Mouse (Mus musculus) brain, adult 10 weeks (tissue): ENCODE data around the gene Spon2. TPM values are rescaled to one million over a fixed set of nuclear protein-coding genes. Genes with fewer than 3 reads are reported as not detected.

Experiments
- polyA plus RNA-seq: library from polyadenylated mRNA; stranded (reverse); fragments of 350-450 nt; fragmentation: Illumina TruSeq; extraction: RNeasy Lipid Tissue Mini Kit (QIAGEN cat#74804); gene quantifications from one replicate; pipeline ENCODE4 v1.2.3, GENCODE M21; 2015; ENCODE audit warnings: low read depth, low replicate concordance

Spon2 gene
- 0.74 TPM for polyA plus RNA-seq

DNA sequence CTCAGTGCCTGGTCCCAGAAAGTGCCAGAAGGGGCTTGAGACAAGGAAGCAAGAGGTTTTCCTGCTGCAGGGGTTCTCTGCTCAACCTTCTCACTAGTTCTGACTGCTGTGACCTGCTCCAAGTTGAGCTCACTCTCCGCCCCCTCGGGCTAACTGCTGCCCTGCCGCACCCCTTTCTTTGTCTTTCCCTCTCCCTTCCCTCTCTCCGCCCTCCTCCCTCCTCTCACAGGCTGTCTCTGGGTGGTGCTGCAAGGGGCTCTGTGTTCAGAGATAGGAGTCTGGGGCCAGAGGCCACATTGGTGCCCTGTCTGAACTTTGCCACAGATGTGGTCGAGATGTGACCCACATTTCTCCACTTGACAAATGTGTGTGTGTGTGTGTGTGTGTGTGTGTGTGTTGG lies at the start of gene Spon2:
Spon2 (minus strand) TSS at position 375 of the 400 bp plus-strand sequence.

Other genes starting within 250 kb of the Spon2 start
- gene Ywhah, start 199.6 kb downstream of the Spon2 start, polyA plus RNA-seq = 1,559 TPM
- 0.16 TPM for gene Slc5a1, start 114.2 kb downstream of the Spon2 start, polyA plus RNA-seq
- 212 TPM for gene Ctbp1, start 56.5 kb upstream of the Spon2 start, polyA plus RNA-seq
- 101 TPM for gene Maea, start 117.1 kb upstream of the Spon2 start, polyA plus RNA-seq
- 4.1 TPM for gene Uvssa, start 160.1 kb upstream of the Spon2 start, polyA plus RNA-seq
- gene Nkx1-1, start 215.5 kb upstream of the Spon2 start, polyA plus RNA-seq = not detected